Mouse (Mus musculus) midbrain, embryonic 16.5 days (tissue): ENCODE data around the gene Tagln2. TPM values are rescaled to one million over a fixed set of nuclear protein-coding genes. Genes with fewer than 3 reads are reported as not detected.

ENCODE experiments used
- ATAC-seq: fragments of 200-750 bp; cut with Nextera tagmentation; 2 replicates; pipeline ENCODE4 v1.8.0; 2017; ENCODE audit warnings: moderate TSS enrichment
- H3K27ac ChIP-seq: fragments of 300-500 bp; sonication (generic); 2 replicates; pipeline ENCODE4 v1.5.1; 2014; ENCODE audit warnings: mild to moderate bottlenecking, low read length, mixed read lengths
- H3K27me3 ChIP-seq: fragments of 300-500 bp; sonication (generic); 2 replicates; pipeline ENCODE4 v1.6.1; 2014; ENCODE audit warnings: low read depth, low read length, mixed read lengths; ENCODE audit not compliant: control insufficient read depth, insufficient read depth
- H3K36me3 ChIP-seq: fragments of 300-500 bp; sonication (generic); 2 replicates; pipeline ENCODE4 v1.6.1; 2014; ENCODE audit warnings: mild to moderate bottlenecking, low read length, moderate library complexity, mixed read lengths; ENCODE audit not compliant: control insufficient read depth, insufficient read depth
- H3K4me1 ChIP-seq: fragments of 300-500 bp; sonication (generic); 2 replicates; pipeline ENCODE4 v1.6.1; 2014; ENCODE audit warnings: mild to moderate bottlenecking, low read length, mixed read lengths; ENCODE audit not compliant: control insufficient read depth, insufficient read depth
- H3K4me2 ChIP-seq: fragments of 300-500 bp; sonication (generic); 2 replicates; pipeline ENCODE4 v1.6.1; 2014; ENCODE audit warnings: mild to moderate bottlenecking, low read length, mixed read lengths
- H3K4me3 ChIP-seq: fragments of 300-500 bp; sonication (generic); 2 replicates; pipeline ENCODE4 v1.5.1; 2014; ENCODE audit warnings: low read depth, mild to moderate bottlenecking, low read length, moderate library complexity, mixed read lengths
- H3K9ac ChIP-seq: fragments of 300-500 bp; sonication (generic); 2 replicates; pipeline ENCODE4 v1.6.1; 2014; ENCODE audit warnings: low read depth, low read length, mixed read lengths
- H3K9me3 ChIP-seq: fragments of 300-500 bp; sonication (generic); replicated peaks from 2 replicates; pipeline ENCODE4 v1.6.1; 2014; ENCODE audit warnings: mild to moderate bottlenecking, low read length, mixed read lengths; ENCODE audit not compliant: control insufficient read depth, poor library complexity, severe bottlenecking
- WGBS: fragments of 180-500 bp; shearing (Covaris S2); extraction: QIAGEN DNeasy Blood & Tissue Kit; methylation state at CpG from one replicate; pipeline ENCODE4 v1.1.7; 2014; 5-methylcytosine and 5-hydroxymethylcytosine counted together
- polyA plus RNA-seq: library from polyadenylated mRNA; unstranded; fragments of >200 nt; fragmentation: Nextera tagmentation; extraction: Ambion mirVana; gene quantifications from 2 replicates; pipeline ENCODE4 v1.2.1, GENCODE M21; 2015

Gene Tagln2
- polyA plus RNA-seq, 1 experiment from 2014 or later = 53.0 TPM

DNA sequence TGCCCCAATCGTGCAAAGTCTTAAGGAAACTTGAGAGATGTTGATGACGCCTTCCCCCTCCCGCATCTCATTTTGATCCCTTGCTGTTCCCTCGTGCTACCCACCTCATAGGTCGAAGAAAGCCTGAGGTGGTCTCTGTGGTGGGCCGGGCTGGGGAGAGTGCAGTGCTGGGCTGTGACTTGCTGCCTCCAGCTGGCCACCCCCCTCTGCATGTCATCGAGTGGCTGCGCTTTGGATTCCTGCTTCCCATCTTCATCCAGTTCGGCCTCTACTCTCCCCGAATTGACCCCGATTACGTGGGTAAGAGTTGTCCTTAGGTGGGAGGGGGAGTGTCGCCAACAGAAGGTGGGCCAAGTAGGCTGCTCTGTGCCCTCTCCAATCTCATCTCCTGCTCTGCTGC lies 15.2 kb upstream of the Tagln2 start:
- Histone ChIP-seq H3K36me3 (no peaks in the 10 kb centered on the region), H3K4me1 (peaks cover 53% of the 10 kb centered on the region), H3K27ac (no peak overlapping the region), H3K4me2 (peak overlapping the region; percentile 80), H3K9ac (peak overlapping the region; percentile 71), H3K4me3 (peak overlapping the region; percentile 64), H3K9me3 (no peaks in the 10 kb centered on the region), H3K27me3 (no peaks in the 10 kb centered on the region)
- ATAC-seq = no peak
- WGBS = 42% methylated on average over 13 of the region's 13 CpGs

DNA sequence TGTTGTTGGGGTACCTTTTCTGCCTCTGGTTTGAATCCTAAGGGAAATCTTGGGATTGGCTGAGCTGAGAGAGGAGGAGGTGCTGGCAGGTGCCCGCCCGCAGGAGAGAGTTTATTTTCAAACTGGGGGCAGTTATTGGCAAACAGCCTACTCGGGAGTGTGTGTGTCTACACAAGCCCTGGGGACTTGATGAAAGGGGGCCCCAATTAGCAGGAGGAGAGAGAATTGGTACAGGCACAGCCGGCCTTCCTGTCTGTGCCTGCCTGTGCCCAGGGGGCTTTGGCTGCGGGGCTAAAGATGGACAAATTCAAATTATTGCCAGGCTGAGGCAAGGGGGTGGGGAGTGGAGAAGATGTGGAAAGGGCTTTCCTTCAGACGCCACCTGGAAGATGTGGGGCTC lies 14.0 kb upstream of the Tagln2 start:
- Histone ChIP-seq H3K36me3 (no peaks in the 10 kb centered on the region), H3K9me3 (no peaks in the 10 kb centered on the region), H3K27ac (no peak overlapping the region)

DNA sequence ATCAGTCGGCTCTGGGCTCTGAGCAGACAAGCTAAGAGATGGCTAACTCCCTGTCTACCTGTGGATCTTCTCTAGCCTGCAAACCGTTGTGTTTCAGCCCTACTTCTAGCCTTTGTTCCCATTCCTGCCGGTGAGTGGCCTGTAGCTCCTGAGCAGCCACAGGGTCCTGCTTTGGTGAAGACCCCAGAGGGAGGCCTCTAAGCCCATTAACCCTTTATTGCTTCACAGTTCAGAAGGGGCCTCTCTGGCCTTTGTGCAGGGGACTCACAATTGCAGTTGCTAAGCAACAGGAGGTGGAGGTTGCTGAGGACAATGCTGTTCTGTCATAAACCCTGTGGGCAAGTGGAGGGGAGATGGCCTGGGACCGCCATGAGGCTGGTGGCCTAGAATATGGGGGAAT lies 13.6 kb upstream of the Tagln2 start:
- WGBS = 5% methylated on average over 4 of the region's 4 CpGs

More for the DNA sequence above, 14.0 kb upstream of the Tagln2 start:
- peak overlapping the region; percentile 80 for H3K4me2 ChIP-seq
- H3K4me3 ChIP-seq = peak overlapping the region; percentile 22
- peaks cover 55% of the 10 kb centered on the region for H3K4me1 ChIP-seq
- H3K9ac ChIP-seq = peak overlapping the region; percentile 33
- H3K27me3 ChIP-seq = no peaks in the 10 kb centered on the region
- no peak for ATAC-seq
- 6% methylated on average over 6 of the region's 6 CpGs for WGBS

DNA sequence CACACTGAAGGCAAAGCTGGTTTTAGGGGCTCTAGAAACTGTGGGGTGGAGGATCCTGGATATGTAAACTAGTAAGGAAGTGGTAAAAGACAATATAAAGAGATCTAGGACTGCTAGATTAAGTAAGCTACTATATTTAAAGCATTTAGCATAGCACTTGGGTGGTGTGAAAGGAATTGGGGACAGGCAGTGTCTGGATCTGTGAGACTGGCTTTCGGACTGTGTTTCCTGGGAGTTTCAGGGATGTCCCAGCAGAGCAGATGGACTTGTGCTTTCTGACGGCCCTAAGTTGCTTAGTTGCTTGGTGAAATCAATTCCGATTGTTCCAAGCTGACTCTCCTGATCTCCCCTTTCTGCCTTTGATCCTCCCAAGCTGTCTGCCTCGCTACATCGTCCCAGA lies 13.2 kb upstream of the Tagln2 start:
- no peaks in the 10 kb centered on the region for H3K36me3 ChIP-seq
- peak overlapping the region; percentile 22 for H3K4me3 ChIP-seq
- WGBS = 22% methylated on average over 5 of the region's 5 CpGs
- peak overlapping the region; percentile 33 for H3K9ac ChIP-seq
- H3K27me3 ChIP-seq = no peaks in the 10 kb centered on the region
- ATAC-seq = no peak
- peak overlapping the region; percentile 80 for H3K4me2 ChIP-seq
- no peak overlapping the region for H3K27ac ChIP-seq
- H3K4me1 ChIP-seq = peaks cover 50% of the 10 kb centered on the region
- H3K9me3 ChIP-seq = no peaks in the 10 kb centered on the region

More for the DNA sequence above, 13.6 kb upstream of the Tagln2 start:
- peak overlapping the region; percentile 22 for H3K4me3 ChIP-seq
- H3K36me3 ChIP-seq = no peaks in the 10 kb centered on the region
- H3K9ac ChIP-seq = peak overlapping the region; percentile 33
- peaks cover 52% of the 10 kb centered on the region for H3K4me1 ChIP-seq
- no peak for ATAC-seq
- no peaks in the 10 kb centered on the region for H3K27me3 ChIP-seq
- no peaks in the 10 kb centered on the region for H3K9me3 ChIP-seq
- H3K27ac ChIP-seq = no peak overlapping the region
- H3K4me2 ChIP-seq = peak overlapping the region; percentile 80

DNA sequence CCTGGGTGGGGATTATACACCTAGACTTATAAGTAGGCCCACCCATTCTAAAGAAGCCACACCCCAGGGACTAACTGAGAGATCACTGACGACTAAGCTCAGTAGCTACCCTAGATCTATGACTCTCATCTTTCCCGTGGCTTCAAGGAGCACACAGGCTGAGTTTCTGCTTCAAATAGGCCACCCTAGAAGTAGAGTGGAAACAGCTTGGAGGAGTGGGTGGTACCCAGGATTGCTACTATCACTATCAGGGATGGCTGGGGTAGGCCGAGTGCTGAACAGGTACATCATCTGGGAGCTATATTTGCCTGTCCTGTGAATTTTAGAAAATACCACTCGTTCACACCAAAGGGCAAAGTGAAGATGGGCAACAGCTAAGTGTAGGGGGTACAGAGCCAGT lies 12.0 kb upstream of the Tagln2 start:
- no peaks in the 10 kb centered on the region for H3K27me3 ChIP-seq
- peaks cover 50% of the 10 kb centered on the region for H3K4me1 ChIP-seq
- H3K9me3 ChIP-seq = no peaks in the 10 kb centered on the region
- no peak for ATAC-seq
- no peak overlapping the region for H3K27ac ChIP-seq
- H3K36me3 ChIP-seq = no peaks in the 10 kb centered on the region
- no peak overlapping the region for H3K4me3 ChIP-seq
- H3K9ac ChIP-seq = no peak overlapping the region
- no peak overlapping the region for H3K4me2 ChIP-seq
- 73% methylated on average over 4 of the region's 4 CpGs for WGBS

DNA sequence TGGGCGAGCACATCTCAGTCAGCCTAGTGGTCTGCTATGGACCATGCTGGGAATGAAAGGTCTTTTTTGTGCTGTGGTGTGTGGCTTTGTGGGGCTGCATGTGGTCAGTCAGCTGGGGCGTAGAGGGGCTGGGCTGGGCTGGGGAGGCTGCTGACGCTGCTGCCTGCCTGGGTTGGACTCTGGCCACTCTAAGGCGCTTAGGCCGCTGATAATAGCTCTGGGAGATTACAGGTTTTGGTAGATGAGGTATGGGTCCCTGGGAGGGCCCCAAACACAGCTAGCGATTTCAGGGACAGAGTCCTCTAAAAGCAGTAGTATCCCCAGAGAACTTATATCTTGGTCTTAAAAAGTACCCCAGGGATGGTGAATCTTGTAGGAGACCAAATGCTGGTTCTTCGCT lies 11.0 kb upstream of the Tagln2 start:
- no peaks in the 10 kb centered on the region for H3K9me3 ChIP-seq
- 78% methylated on average over 7 of the region's 7 CpGs for WGBS

DNA sequence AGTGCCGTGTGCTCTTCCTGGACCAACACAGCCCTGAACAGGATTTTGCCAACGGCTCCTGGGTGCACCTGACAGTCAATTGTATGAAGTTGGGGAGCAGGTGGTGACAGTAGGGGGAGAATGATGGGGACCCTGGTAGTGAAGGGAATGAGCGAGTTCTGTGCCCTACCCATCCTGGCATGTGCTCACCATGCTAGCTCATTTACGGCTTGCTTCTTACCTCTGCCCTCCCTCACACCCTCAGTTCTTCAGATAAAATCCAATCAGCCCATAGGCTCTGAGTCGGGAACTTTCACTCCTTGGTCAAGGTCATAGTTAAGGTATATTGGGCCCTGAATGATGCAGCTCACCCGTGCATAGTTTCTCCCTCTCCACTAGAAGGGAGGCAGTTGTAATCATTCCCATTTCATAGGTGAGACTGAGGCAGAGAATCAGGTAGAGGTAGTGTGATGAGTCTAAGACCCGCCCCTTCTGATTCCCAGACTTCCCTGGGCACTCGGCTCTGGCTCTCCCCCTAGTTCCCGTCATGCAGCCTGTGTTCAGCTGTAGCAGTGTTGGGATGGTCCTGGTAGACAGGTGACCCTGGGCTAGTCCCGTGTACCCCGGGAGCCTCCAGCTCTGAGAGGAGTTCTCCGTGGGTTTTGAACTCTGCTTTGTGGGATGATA lies 10.1 kb upstream of the Tagln2 start:
- peak; percentile 29 for ATAC-seq
- no peak overlapping the region; the same call in 1 of the 2 replicates for H3K4me2 ChIP-seq
- H3K27me3 ChIP-seq = no peaks in the 10 kb centered on the region
- peaks cover 34% of the 10 kb centered on the region for H3K4me1 ChIP-seq
- no peaks in the 10 kb centered on the region for H3K9me3 ChIP-seq
- H3K27ac ChIP-seq = no peak overlapping the region
- 59% methylated on average over 12 of the region's 12 CpGs for whole genome bisulfite sequencing
- no peak overlapping the region for H3K4me3 ChIP-seq
- H3K9ac ChIP-seq = no peak overlapping the region
- H3K36me3 ChIP-seq = 0 out of 2 replicates have a peak, but pooled peaks cover 2% of the 10 kb centered on the region

More for the DNA sequence above, 11.0 kb upstream of the Tagln2 start:
- H3K4me1 ChIP-seq = peaks cover 43% of the 10 kb centered on the region
- H3K27ac ChIP-seq = no peak overlapping the region
- no peak overlapping the region for H3K9ac ChIP-seq
- no peak for ATAC-seq
- H3K4me2 ChIP-seq = no peak overlapping the region
- no peak overlapping the region for H3K4me3 ChIP-seq
- no peaks in the 10 kb centered on the region for H3K36me3 ChIP-seq
- no peaks in the 10 kb centered on the region for H3K27me3 ChIP-seq

DNA sequence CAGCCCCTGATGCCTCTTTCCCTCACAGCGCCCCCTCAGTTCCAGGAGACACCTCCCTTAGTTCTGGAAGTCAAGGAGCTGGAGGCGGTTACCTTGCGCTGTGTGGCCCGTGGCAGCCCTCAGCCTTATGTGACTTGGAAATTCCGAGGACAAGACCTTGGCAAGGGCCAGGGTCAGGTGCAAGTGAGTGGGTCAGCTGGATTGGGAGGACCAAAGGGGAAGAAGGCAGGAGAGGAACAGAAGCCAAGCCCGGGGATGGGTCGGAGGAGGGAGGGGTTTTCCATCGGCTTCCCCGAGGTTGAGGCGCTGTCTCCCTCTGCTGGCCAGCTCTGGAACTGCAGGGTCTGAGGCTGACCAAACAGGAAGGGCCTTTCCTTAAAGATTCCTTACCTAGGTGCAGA lies 9.6 kb upstream of the Tagln2 start:
- Histone ChIP-seq H3K4me3 (peak overlapping the region; percentile 17; the same call in 1 of the 2 replicates), H3K4me2 (peak overlapping the region; percentile 48), H3K9me3 (no peaks in the 10 kb centered on the region), H3K9ac (peak overlapping the region; percentile 45; the same call in 1 of the 2 replicates), H3K27me3 (no peaks in the 10 kb centered on the region), H3K4me1 (peaks cover 29% of the 10 kb centered on the region), H3K27ac (no peak overlapping the region), H3K36me3 (0 out of 2 replicates have a peak, but pooled peaks cover 2% of the 10 kb centered on the region)
- peak; percentile 9 for ATAC-seq
- WGBS = 9% methylated on average over 10 of the region's 10 CpGs

DNA sequence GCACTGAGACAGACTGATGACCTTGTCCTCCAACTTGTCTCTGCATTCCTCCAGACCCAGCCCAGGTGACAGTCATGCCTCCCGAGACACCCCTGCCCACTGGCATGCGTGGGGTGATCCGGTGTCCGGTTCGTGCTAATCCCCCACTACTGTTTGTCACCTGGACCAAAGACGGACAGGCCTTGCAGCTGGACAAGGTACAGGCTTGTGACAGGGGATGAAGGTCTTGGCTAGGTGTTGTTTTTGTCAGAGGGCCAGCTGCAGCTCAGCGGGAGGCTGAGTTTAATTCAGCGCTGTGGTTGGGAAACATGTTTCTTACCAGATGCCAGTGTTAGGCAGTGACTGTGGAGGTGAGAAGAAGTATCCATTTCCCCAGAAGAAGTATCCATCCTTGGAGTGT lies 7.8 kb upstream of the Tagln2 start:
- Histone ChIP-seq H3K27me3 (no peaks in the 10 kb centered on the region), H3K27ac (no peak overlapping the region), H3K36me3 (peaks cover 11% of the 10 kb centered on the region; the same call in 1 of the 2 replicates), H3K4me1 (peaks cover 12% of the 10 kb centered on the region), H3K4me3 (no peak overlapping the region), H3K9ac (no peak overlapping the region), H3K9me3 (no peaks in the 10 kb centered on the region), H3K4me2 (no peak overlapping the region)
- 93% methylated on average over 8 of the region's 8 CpGs for WGBS
- ATAC-seq = no peak
